In the genomic region with DNA sequence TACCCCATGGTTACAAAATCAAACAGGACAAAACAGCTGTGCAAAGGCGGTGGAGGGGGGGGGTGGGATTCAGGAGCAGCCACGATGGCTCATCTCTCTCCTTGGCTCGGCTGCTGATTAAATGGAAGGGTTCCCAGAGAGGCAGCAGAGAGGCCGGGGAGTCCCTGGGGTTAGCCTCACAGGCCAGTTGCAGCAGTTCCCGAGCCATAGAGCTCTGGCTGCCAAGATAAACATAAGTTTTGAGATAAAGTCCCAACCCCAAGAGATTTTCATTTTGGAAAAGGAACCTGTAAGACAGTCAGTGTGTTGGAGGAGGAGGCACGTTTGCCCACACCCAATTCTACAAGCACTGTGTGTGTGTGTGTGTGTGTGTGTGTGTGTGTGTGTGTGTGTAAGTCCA, we compare ENCODE assay signal across 9 mouse cellular contexts.
DNase-seq lines count a peak whose midpoint lies in the region; ATAC-seq lines count a peak whose summit lies in the region.
"Had no signal": no experiment of that assay in that cellular context is flagged by ENCODE, and none has a peak within 500 bp of the region (broad histone marks: within the 10 kb centered on the region; RNA-seq: fewer than 3 reads in every experiment).

No protein-coding gene starts in this region.

- no peak for ATAC-seq in kidney, embryonic 14.5 days (ENCODE audit: low FRiP score, low TSS enrichment)
- no peak for ATAC-seq in forebrain, embryonic 16.5 days

- intact Hi-C loops in gastrocnemius, postnatal 14 days (cut with DNase I; ENCODE audit: low total_unique reads) = no loop called here
- intact Hi-C loops in left cerebral cortex, postnatal 36 days (cut with DNase I) = no loop called here

- no peak overlapping the region for H3K4me3 ChIP-seq in kidney, embryonic 14.5 days (ENCODE audit: low read length)
- H3K4me3 ChIP-seq in forebrain, embryonic 16.5 days (replicated peaks; ENCODE audit: low read length) = no peak overlapping the region
- H3K4me3 ChIP-seq: liver, embryonic 13.5 days had no signal

- no peak overlapping the region for H3K4me2 ChIP-seq in kidney, embryonic 14.5 days (replicated peaks; ENCODE audit: low read depth, low read length)
- no peak overlapping the region for H3K4me2 ChIP-seq in forebrain, embryonic 16.5 days (ENCODE audit: low read length)
- H3K4me2 ChIP-seq: liver, embryonic 13.5 days had no signal

- no peaks in the 10 kb centered on the region for H3K36me3 ChIP-seq in kidney, embryonic 14.5 days (ENCODE audit: control insufficient read depth, insufficient read depth, low read length)
- no peaks in the 10 kb centered on the region for H3K36me3 ChIP-seq in forebrain, embryonic 16.5 days (ENCODE audit: control insufficient read depth, insufficient read depth)
- H3K36me3 ChIP-seq: liver, embryonic 13.5 days had no signal

- no peak overlapping the region for H3K9ac ChIP-seq in kidney, embryonic 14.5 days (ENCODE audit: low read depth, low read length)
- no peak overlapping the region for H3K9ac ChIP-seq in forebrain, embryonic 16.5 days (replicated peaks; ENCODE audit: low read depth, low read length)
- H3K9ac ChIP-seq: liver, embryonic 13.5 days had no signal

- H3K9me3 ChIP-seq in kidney, embryonic 14.5 days (ENCODE audit: control insufficient read depth, low read length) = no peaks in the 10 kb centered on the region
- H3K9me3 ChIP-seq in forebrain, embryonic 16.5 days (ENCODE audit: control insufficient read depth, low read length) = no peaks in the 10 kb centered on the region
- H3K9me3 ChIP-seq: liver, embryonic 13.5 days had no signal

- WGBS in kidney, embryonic 14.5 days = 50% methylated on average over 6 of the region's 6 CpGs
- WGBS in forebrain, embryonic 16.5 days = 50% methylated on average over 6 of the region's 6 CpGs

- no peaks in the 10 kb centered on the region for H3K27me3 ChIP-seq in kidney, embryonic 14.5 days (ENCODE audit: control insufficient read depth, insufficient read depth, low read length)
- no peaks in the 10 kb centered on the region for H3K27me3 ChIP-seq in forebrain, embryonic 16.5 days (replicated peaks; ENCODE audit: control insufficient read depth, insufficient read depth, low read length)
- H3K27me3 ChIP-seq: liver, embryonic 13.5 days had no signal

- no peaks in the 10 kb centered on the region; the same call in 1 of the 2 replicates for H3K4me1 ChIP-seq in kidney, embryonic 14.5 days (ENCODE audit: control insufficient read depth, insufficient read depth, low read length)
- peaks cover 6% of the 10 kb centered on the region for H3K4me1 ChIP-seq in forebrain, embryonic 16.5 days (replicated peaks; ENCODE audit: control insufficient read depth, insufficient read depth, low read length)
- H3K4me1 ChIP-seq: liver, embryonic 13.5 days had no signal

- H3K27ac ChIP-seq in kidney, embryonic 14.5 days (ENCODE audit: low read depth, low read length) = no peak overlapping the region
- H3K27ac ChIP-seq in forebrain, embryonic 16.5 days (ENCODE audit: low read length) = no peak overlapping the region
- H3K27ac ChIP-seq: liver, embryonic 13.5 days had no signal

- DNase-seq in kidney, adult 11 months = peak; percentile 16
- peak; percentile 87 for DNase-seq in gastrocnemius, postnatal 14 days
- DNase-seq in kidney, adult 9 months = peak; percentile 25
- DNase-seq in ovary, postnatal 14 days (ENCODE audit: low spot score) = peak; percentile 46
- DNase-seq in layer of hippocampus, adult 8-10 months (ENCODE audit: low spot score in 2 of 2) = no peak
- DNase-seq in left cerebral cortex, postnatal 36 days (ENCODE audit: low spot score in 2 of 2) = no peak
- DNase-seq: liver, embryonic 13.5 days had no signal

Comparison
In these comparisons a context has a peak if more than half of its experiments do, and no peak if none do; other contexts are left out.
1. DNase-seq: peak in kidney, adult 11 months (single experiment), gastrocnemius, postnatal 14 days (single experiment), kidney, adult 9 months (single experiment) and ovary, postnatal 14 days (single experiment); none in layer of hippocampus, adult 8-10 months (0 of 2) and left cerebral cortex, postnatal 36 days (0 of 2).